Mouse (Mus musculus) forebrain, embryonic 13.5 days (tissue): ENCODE results near the gene Fam118a. TPM values are rescaled to one million over a fixed set of nuclear protein-coding genes. Genes with fewer than 3 reads are reported as not detected.
"Not testable (repeated sequence)": the region's sequence is repeated elsewhere in the genome, so short reads cannot be mapped to it uniquely, and the experiment has no call there.

ENCODE experiments used
- ATAC-seq: fragments of 200-750 bp; cut with Nextera tagmentation; 2 replicates; pipeline ENCODE4 v1.8.0; 2017
- H3K27ac ChIP-seq: fragments of 300-500 bp; sonication (generic); 2 replicates; pipeline ENCODE4 v1.5.1; 2015; ENCODE audit warnings: inconsistent platforms, mild to moderate bottlenecking, moderate library complexity
- H3K27me3 ChIP-seq: fragments of 300-500 bp; sonication (generic); 2 replicates; pipeline ENCODE4 v1.6.1; 2015; ENCODE audit warnings: mild to moderate bottlenecking, inconsistent platforms
- H3K36me3 ChIP-seq: fragments of 300-500 bp; sonication (generic); 2 replicates; pipeline ENCODE4 v1.6.1; 2015; ENCODE audit warnings: mild to moderate bottlenecking, inconsistent platforms; ENCODE audit not compliant: poor library complexity, severe bottlenecking
- H3K4me1 ChIP-seq: fragments of 300-500 bp; sonication (generic); 2 replicates; pipeline ENCODE4 v1.6.1; 2015; ENCODE audit warnings: inconsistent platforms
- H3K4me2 ChIP-seq: fragments of 300-500 bp; sonication (generic); 2 replicates; pipeline ENCODE4 v1.6.1; 2015; ENCODE audit warnings: inconsistent platforms, mild to moderate bottlenecking, moderate library complexity
- H3K4me3 ChIP-seq: fragments of 300-500 bp; sonication (generic); 2 replicates; pipeline ENCODE4 v1.5.1; 2015; ENCODE audit warnings: mild to moderate bottlenecking, inconsistent platforms
- H3K9ac ChIP-seq: fragments of 300-500 bp; sonication (generic); 2 replicates; pipeline ENCODE4 v1.6.1; 2015; ENCODE audit warnings: mild to moderate bottlenecking, inconsistent platforms
- H3K9me3 ChIP-seq: fragments of 300-500 bp; sonication (generic); replicated peaks from 2 replicates; pipeline ENCODE4 v1.6.1; 2016; ENCODE audit warnings: inconsistent platforms
- WGBS: fragments of 180-500 bp; shearing (Covaris S2); methylation state at CpG from one replicate; pipeline ENCODE4 v1.1.7; 2015; 5-methylcytosine and 5-hydroxymethylcytosine counted together
- polyA plus RNA-seq: library from polyadenylated mRNA; unstranded; fragments of >200 nt; fragmentation: Nextera tagmentation; extraction: Ambion mirVana; gene quantifications from 2 replicates; pipeline ENCODE4 v1.2.1, GENCODE M21; 2015

Fam118a gene
- polyA plus RNA-seq, 1 experiment from 2014 or later: 20.8 TPM

- Histone ChIP-seq H3K4me3 (no peak overlapping the region), H3K9me3 (no peaks in the 10 kb centered on the region), H3K9ac (no peak overlapping the region), H3K27ac (no peak overlapping the region), H3K4me1 (peaks cover 2% of the 10 kb centered on the region), H3K36me3 (no peaks in the 10 kb centered on the region), H3K4me2 (no peak overlapping the region), H3K27me3 (peaks cover 9% of the 10 kb centered on the region)
- WGBS: 70% methylated on average over 4 of the region's 4 CpGs
- no peak for ATAC-seq
Observed at GRCm38 (mm10) chr15:85022211-85022610, 6.5 kb upstream of the Fam118a start.

GRCm38 (mm10) chr15:85026197-85026596 lies 2.6 kb upstream of the Fam118a start:
- H3K36me3 ChIP-seq: no peaks in the 10 kb centered on the region
- no peaks in the 10 kb centered on the region for H3K27me3 ChIP-seq
- H3K4me3 ChIP-seq: no peak overlapping the region
- H3K4me2 ChIP-seq: no peak overlapping the region
- H3K9me3 ChIP-seq: no peaks in the 10 kb centered on the region
- H3K9ac ChIP-seq: no peak overlapping the region
- H3K4me1 ChIP-seq: no peaks in the 10 kb centered on the region
- WGBS: 79% methylated on average over 4 of the region's 4 CpGs
- no peak for ATAC-seq
- H3K27ac ChIP-seq: no peak overlapping the region

GRCm38 (mm10) chr15:85027740-85028139 lies 1.0 kb upstream of the Fam118a start:
- Histone ChIP-seq H3K4me1 (0 out of 2 replicates have a peak, but pooled peaks cover 2% of the 10 kb centered on the region), H3K36me3 (no peaks in the 10 kb centered on the region), H3K27me3 (0 out of 2 replicates have a peak, but pooled peaks cover 3% of the 10 kb centered on the region), H3K9me3 (no peaks in the 10 kb centered on the region), H3K9ac (no peak overlapping the region), H3K4me3 (no peak overlapping the region), H3K27ac (no peak overlapping the region), H3K4me2 (no peak overlapping the region)
- no peak for ATAC-seq
- WGBS: 26% methylated on average over 4 of the region's 4 CpGs

DNA sequence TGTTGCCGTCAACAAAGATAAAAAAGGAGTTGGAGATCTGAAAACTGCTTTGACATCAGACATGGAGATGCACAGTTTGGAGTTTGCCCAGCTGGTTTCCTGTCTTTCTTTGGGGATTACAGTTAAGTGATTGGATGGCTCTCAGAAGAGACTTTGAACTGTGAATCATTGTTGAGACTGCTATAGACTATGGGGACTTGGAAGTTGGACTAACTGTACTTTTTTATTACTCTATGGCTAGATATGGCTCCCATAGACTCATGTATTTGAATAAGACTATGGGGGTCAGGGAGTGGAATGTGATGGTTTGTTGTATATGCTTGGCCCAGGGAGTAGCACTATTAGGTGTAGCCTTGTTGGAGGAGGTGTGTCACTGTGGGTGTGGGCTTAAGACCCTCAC lies 1.9 kb downstream of the Fam118a start:
- H3K4me3 ChIP-seq, H3K9me3 ChIP-seq, H3K4me2 ChIP-seq, H3K36me3 ChIP-seq, H3K4me1 ChIP-seq, H3K27ac ChIP-seq, ATAC-seq, H3K9ac ChIP-seq: not testable (repeated sequence)
- peaks cover 13% of the 10 kb centered on the region; the same call in 1 of the 2 replicates for H3K27me3 ChIP-seq
- 91% methylated on average over 1 of the region's 1 CpGs for whole genome bisulfite sequencing

DNA sequence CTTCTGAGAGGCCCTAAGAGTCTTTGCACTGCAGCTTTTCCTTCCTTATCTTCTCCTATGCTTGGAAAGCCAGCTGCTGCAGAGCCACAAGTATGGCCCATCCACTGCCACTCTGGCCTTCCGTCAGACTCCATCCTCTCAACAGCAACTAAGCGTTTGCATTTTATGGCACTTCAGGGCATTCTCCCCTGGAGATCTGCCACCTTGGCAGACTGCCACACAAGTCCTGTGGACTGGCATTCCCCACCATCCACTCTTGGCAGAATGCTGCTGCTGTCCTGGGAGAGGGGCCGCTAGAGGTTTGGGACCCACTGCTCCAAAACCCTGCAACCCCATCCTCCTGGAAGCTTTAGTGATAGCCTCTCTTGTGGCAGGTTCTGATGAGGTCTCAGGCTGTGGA lies 3.1 kb downstream of the Fam118a start:
- H3K4me1 ChIP-seq: peaks cover 9% of the 10 kb centered on the region
- H3K27me3 ChIP-seq: peaks cover 19% of the 10 kb centered on the region
- ATAC-seq: no peak
- no peak overlapping the region for H3K4me2 ChIP-seq
- H3K36me3 ChIP-seq: no peaks in the 10 kb centered on the region
- no peak overlapping the region for H3K4me3 ChIP-seq
- H3K9ac ChIP-seq: no peak overlapping the region
- no peak overlapping the region for H3K27ac ChIP-seq
- H3K9me3 ChIP-seq: no peaks in the 10 kb centered on the region
- WGBS: 68% methylated on average over 3 of the region's 3 CpGs

DNA sequence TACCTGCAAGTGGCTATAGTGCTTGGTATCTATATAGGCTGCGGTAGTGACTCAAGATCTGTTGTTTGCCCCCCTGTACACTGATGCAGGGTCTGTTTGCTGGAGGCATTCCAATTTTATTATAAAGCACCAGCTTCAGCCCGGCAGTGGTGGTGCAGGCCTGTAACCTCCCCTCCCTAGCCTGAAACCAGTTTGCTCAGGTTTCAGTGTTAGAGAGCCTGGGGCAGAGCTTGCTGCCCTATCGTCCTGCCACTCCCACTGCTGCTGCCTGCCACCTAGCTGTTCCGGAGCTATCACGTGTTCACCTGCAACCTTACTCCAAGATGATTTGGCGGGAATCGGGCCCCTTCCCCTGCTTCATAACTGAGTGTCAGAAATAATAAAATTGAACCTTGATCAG lies 5.2 kb downstream of the Fam118a start:
- peaks cover 20% of the 10 kb centered on the region for H3K27me3 ChIP-seq

GRCm38 (mm10) chr15:85036566-85037342 lies 8.0 kb downstream of the Fam118a start:
- Histone ChIP-seq H3K27me3 (peaks cover 25% of the 10 kb centered on the region), H3K4me3 (peak overlapping the region; percentile 72), H3K9me3 (no peaks in the 10 kb centered on the region), H3K27ac (peak overlapping the region; percentile 31; the same call in 1 of the 2 replicates), H3K4me1 (peaks cover 32% of the 10 kb centered on the region), H3K9ac (peak overlapping the region; percentile 84), H3K4me2 (peak overlapping the region; percentile 83), H3K36me3 (no peaks in the 10 kb centered on the region)
- ATAC-seq: peak; percentile 95
- WGBS: under 1% methylated on average over 66 of the region's 75 CpGs

More for the DNA sequence above, 5.2 kb downstream of the Fam118a start:
- 54% methylated on average over 7 of the region's 7 CpGs for WGBS
- H3K9me3 ChIP-seq, H3K36me3 ChIP-seq, H3K4me3 ChIP-seq, H3K9ac ChIP-seq, ATAC-seq, H3K27ac ChIP-seq, H3K4me2 ChIP-seq: not testable (repeated sequence)
- H3K4me1 ChIP-seq: peaks cover 26% of the 10 kb centered on the region

DNA sequence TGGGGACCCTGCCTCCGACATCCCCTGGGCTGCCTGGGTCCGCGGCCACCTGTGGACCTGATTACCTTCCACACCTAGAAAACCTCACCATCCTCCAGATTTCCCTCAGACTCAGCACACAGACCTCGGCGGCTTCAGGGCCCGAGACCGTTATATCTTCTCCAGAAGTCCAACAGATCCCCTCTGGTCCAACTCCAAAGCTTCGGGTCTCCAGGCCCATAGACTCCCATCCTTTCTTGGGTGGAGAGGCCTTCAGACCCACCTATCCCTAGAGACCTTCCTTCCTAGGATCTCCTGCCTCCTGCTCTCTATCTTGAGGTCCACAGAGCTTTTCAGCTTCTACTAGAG lies 8.6 kb downstream of the Fam118a start:
- Histone ChIP-seq H3K9ac (peak overlapping the region; percentile 84), H3K27me3 (peaks cover 23% of the 10 kb centered on the region), H3K27ac (no peak overlapping the region), H3K4me3 (peak overlapping the region; percentile 72), H3K4me1 (peaks cover 36% of the 10 kb centered on the region), H3K4me2 (peak overlapping the region; percentile 83), H3K36me3 (no peaks in the 10 kb centered on the region), H3K9me3 (no peaks in the 10 kb centered on the region)
- no peak for ATAC-seq
- WGBS: 7% methylated on average over 8 of the region's 8 CpGs

GRCm38 (mm10) chr15:85041546-85042225 lies 12.9 kb downstream of the Fam118a start:
- Histone ChIP-seq H3K4me1 (peaks cover 45% of the 10 kb centered on the region), H3K9me3 (no peaks in the 10 kb centered on the region), H3K36me3 (peaks cover 11% of the 10 kb centered on the region; the same call in 1 of the 2 replicates), H3K4me3 (no peak overlapping the region), H3K27me3 (peaks cover 12% of the 10 kb centered on the region; the same call in 1 of the 2 replicates), H3K27ac (peak overlapping the region; percentile 48), H3K4me2 (no peak overlapping the region), H3K9ac (no peak overlapping the region)
- 72% methylated on average over 10 of the region's 10 CpGs for WGBS
- ATAC-seq: no peak

GRCm38 (mm10) chr15:85042361-85042954 lies 13.7 kb downstream of the Fam118a start:
- Histone ChIP-seq H3K27me3 (peaks cover 12% of the 10 kb centered on the region; the same call in 1 of the 2 replicates), H3K4me3 (no peak overlapping the region), H3K4me1 (peaks cover 41% of the 10 kb centered on the region), H3K9ac (peak overlapping the region; percentile 1; the same call in 1 of the 2 replicates), H3K27ac (peak overlapping the region; percentile 65), H3K4me2 (0 out of 2 replicates have a peak overlapping the region, but pooled peaks have one; percentile 3), H3K9me3 (no peaks in the 10 kb centered on the region), H3K36me3 (peaks cover 19% of the 10 kb centered on the region; the same call in 1 of the 2 replicates)
- peak; percentile 86 for ATAC-seq
- 2% methylated on average over 4 of the region's 4 CpGs for WGBS

DNA sequence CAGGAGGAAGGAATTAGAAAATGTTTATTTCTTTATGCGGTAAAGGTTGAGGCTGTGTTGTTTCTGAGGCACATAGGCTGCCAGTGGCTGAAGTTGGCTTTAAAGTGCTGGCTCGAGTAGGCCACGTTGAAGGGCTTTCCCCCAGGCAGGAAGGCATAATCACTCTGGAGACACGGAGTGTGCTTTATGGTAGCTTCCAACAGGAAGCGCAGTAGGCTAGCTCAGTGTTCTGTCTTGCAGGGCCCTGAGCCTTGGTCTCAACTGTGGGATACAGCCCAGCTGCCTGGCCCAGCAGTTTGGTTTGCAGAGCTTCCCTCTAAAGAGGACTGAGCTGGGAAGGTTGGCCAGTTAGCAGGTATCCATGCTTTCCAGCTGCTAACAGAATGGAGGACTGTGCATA lies 14.4 kb downstream of the Fam118a start:
- H3K4me1 ChIP-seq: peaks cover 34% of the 10 kb centered on the region
- peaks cover 12% of the 10 kb centered on the region; the same call in 1 of the 2 replicates for H3K27me3 ChIP-seq
- H3K4me2 ChIP-seq: peak overlapping the region; percentile 3; the same call in 1 of the 2 replicates
- H3K27ac ChIP-seq: peak overlapping the region; percentile 65
- H3K4me3 ChIP-seq: no peak overlapping the region
- ATAC-seq: no peak
- WGBS: 54% methylated on average over 5 of the region's 5 CpGs
- peak overlapping the region; percentile 1; the same call in 1 of the 2 replicates for H3K9ac ChIP-seq
- H3K9me3 ChIP-seq: no peaks in the 10 kb centered on the region
- H3K36me3 ChIP-seq: peaks cover 22% of the 10 kb centered on the region; the same call in 1 of the 2 replicates

- Histone ChIP-seq H3K9me3 (no peaks in the 10 kb centered on the region), H3K27me3 (0 out of 2 replicates have a peak, but pooled peaks cover 12% of the 10 kb centered on the region), H3K27ac (no peak overlapping the region), H3K36me3 (peaks cover 28% of the 10 kb centered on the region), H3K4me2 (no peak overlapping the region), H3K4me3 (no peak overlapping the region), H3K9ac (no peak overlapping the region), H3K4me1 (peaks cover 29% of the 10 kb centered on the region)
- no peak for ATAC-seq
- WGBS: 73% methylated on average over 5 of the region's 5 CpGs
Observed at GRCm38 (mm10) chr15:85043761-85044160, 15.0 kb downstream of the Fam118a start.
